Mouse (Mus musculus): ENCODE results near the gene Ubb. TPM values are rescaled to one million over a fixed set of nuclear protein-coding genes. Genes with fewer than 3 reads are reported as not detected.
"Not testable (repeated sequence)": the region's sequence is repeated elsewhere in the genome, so short reads cannot be mapped to it uniquely, and the experiment has no call there.

Gene Ubb
- polyA plus RNA-seq (2012; rRNA removed): 827 and 2,308 TPM in 2 replicates

- peak within 1 kb of the TSS; percentile 81 for H3K4me3 ChIP-seq (ENCODE audit: low read depth, low read length)
- WGBS: under 1% methylated on average over 40 of the region's 40 CpGs
- peak; percentile 85 for TF ChIP-seq POLR2A (IDR thresholded peaks at IDR 0.05; ENCODE audit: low read depth, low read length)
- no peak for TF ChIP-seq CTCF (IDR thresholded peaks at IDR 0.05; ENCODE audit: extremely low read depth, insufficient read length, insufficient replicate concordance, low read depth, low read length)
These were observed at the start of gene Ubb for GRCm38 (mm10) chr11:62550727-62551225. Gene Ubb (plus strand): TSS chr11:62551171.

GRCm38 (mm10) chr11:62507683-62508082 is 43.3 kb upstream of the Ubb start:
- Histone ChIP-seq H3K4me3 (ENCODE audit: low read depth, low read length) (no peak overlapping the region), H3K36me3 (ENCODE audit: control insufficient read depth, insufficient read depth, low read length) (peaks cover 3% of the 10 kb centered on the region; the same call in 1 of the 2 replicates), H3K27ac (ENCODE audit: insufficient read depth, low read depth, low read length) (no peak overlapping the region), H3K4me1 (ENCODE audit: control insufficient read depth, insufficient read depth, insufficient read length, low read length) (peaks cover 3% of the 10 kb centered on the region), H3K27me3 (ENCODE audit: control insufficient read depth, insufficient read depth, low read length) (no peaks in the 10 kb centered on the region)
- 82% methylated on average over 4 of the region's 4 CpGs for WGBS
- TF ChIP-seq POLR2A (IDR thresholded peaks at IDR 0.05; ENCODE audit: low read depth, low read length) (no peak), CTCF (IDR thresholded peaks at IDR 0.05; ENCODE audit: extremely low read depth, insufficient read length, insufficient replicate concordance, low read depth, low read length) (no peak)

More at GRCm38 (mm10) chr11:62550727-62551225, at the start of gene Ubb:
- Histone ChIP-seq H3K4me1 (ENCODE audit: control insufficient read depth, insufficient read depth, insufficient read length, low read length) (peaks cover 6% of the 10 kb centered on the region), H3K27ac (ENCODE audit: insufficient read depth, low read depth, low read length) (peak within 1 kb of the TSS; percentile 100), H3K27me3 (ENCODE audit: control insufficient read depth, insufficient read depth, low read length) (no peaks in the 10 kb centered on the region), H3K36me3 (ENCODE audit: control insufficient read depth, insufficient read depth, low read length) (peaks cover 18% of the 10 kb centered on the region)

DNA sequence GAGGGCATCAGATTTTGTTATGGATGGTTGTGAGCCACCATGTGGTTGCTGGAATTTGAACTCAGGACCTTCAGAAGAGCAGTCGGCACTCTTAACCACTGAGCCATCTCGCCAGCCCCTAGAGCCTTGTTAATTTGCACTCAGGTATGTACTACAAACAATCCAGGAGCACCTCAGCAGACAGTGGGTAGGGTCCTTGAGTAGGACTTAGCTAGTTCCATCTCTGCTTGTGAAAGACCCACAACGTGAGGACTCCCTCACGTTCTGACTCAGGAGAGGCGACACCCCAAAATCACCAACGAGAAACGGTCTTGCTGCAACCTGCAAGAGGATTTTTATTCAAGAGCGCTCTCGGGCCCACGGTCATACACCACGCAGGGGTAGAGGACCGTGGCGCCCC is 42.6 kb upstream of the Ubb start:
- not testable (repeated sequence) for H3K36me3 ChIP-seq (ENCODE audit: control insufficient read depth, insufficient read depth, low read length); H3K27ac ChIP-seq (ENCODE audit: insufficient read depth, low read depth, low read length); H3K27me3 ChIP-seq (ENCODE audit: control insufficient read depth, insufficient read depth, low read length); H3K4me3 ChIP-seq (ENCODE audit: low read depth, low read length); H3K4me1 ChIP-seq (ENCODE audit: control insufficient read depth, insufficient read depth, insufficient read length, low read length)
- whole genome bisulfite sequencing: 97% methylated on average over 13 of the region's 13 CpGs

DNA sequence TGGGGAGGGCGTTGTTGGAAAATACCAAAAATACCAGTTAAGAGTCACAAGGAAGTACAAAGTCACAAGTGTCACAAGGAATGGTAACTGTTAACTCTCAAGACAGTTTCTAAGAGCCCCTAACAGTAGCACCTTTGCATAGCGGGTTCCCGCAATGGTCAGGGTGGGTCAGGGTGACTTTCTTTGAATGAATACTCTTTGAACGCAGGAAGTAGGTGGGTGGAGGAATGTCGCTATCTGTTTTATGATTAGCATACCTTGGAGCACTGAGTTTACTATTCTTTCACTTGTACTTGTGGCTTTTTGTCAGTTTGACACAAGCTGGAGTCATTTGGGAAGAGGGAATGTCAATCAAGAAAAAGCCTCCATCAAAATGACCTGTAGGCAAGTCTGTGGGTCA is 42.2 kb upstream of the Ubb start:
- not testable (repeated sequence) for H3K4me1 ChIP-seq (ENCODE audit: control insufficient read depth, insufficient read depth, insufficient read length, low read length); H3K27ac ChIP-seq (ENCODE audit: insufficient read depth, low read depth, low read length); H3K4me3 ChIP-seq (ENCODE audit: low read depth, low read length); H3K36me3 ChIP-seq (ENCODE audit: control insufficient read depth, insufficient read depth, low read length); H3K27me3 ChIP-seq (ENCODE audit: control insufficient read depth, insufficient read depth, low read length)
- 97% methylated on average over 5 of the region's 5 CpGs for WGBS

GRCm38 (mm10) chr11:62509571-62509970 is 41.4 kb upstream of the Ubb start:
- 65% methylated on average over 3 of the region's 3 CpGs for WGBS
- no peak overlapping the region for H3K27ac ChIP-seq (ENCODE audit: insufficient read depth, low read depth, low read length)
- peaks cover 3% of the 10 kb centered on the region for H3K4me1 ChIP-seq (ENCODE audit: control insufficient read depth, insufficient read depth, insufficient read length, low read length)
- no peak overlapping the region for H3K4me3 ChIP-seq (ENCODE audit: low read depth, low read length)
- TF ChIP-seq POLR2A (IDR thresholded peaks at IDR 0.05; ENCODE audit: low read depth, low read length): no peak
- no peak for TF ChIP-seq CTCF (IDR thresholded peaks at IDR 0.05; ENCODE audit: extremely low read depth, insufficient read length, insufficient replicate concordance, low read depth, low read length)
- H3K36me3 ChIP-seq (ENCODE audit: control insufficient read depth, insufficient read depth, low read length): peaks cover 2% of the 10 kb centered on the region; the same call in 1 of the 2 replicates
- H3K27me3 ChIP-seq (ENCODE audit: control insufficient read depth, insufficient read depth, low read length): no peaks in the 10 kb centered on the region

- no peaks in the 10 kb centered on the region for H3K27me3 ChIP-seq (ENCODE audit: control insufficient read depth, insufficient read depth, low read length)
- no peak for TF ChIP-seq POLR2A (IDR thresholded peaks at IDR 0.05; ENCODE audit: low read depth, low read length)
- TF ChIP-seq CTCF (IDR thresholded peaks at IDR 0.05; ENCODE audit: extremely low read depth, insufficient read length, insufficient replicate concordance, low read depth, low read length): no peak
- H3K36me3 ChIP-seq (ENCODE audit: control insufficient read depth, insufficient read depth, low read length): no peaks in the 10 kb centered on the region
- WGBS: 76% methylated on average over 5 of the region's 5 CpGs
- no peak overlapping the region for H3K4me3 ChIP-seq (ENCODE audit: low read depth, low read length)
- H3K27ac ChIP-seq (ENCODE audit: insufficient read depth, low read depth, low read length): no peak overlapping the region
- H3K4me1 ChIP-seq (ENCODE audit: control insufficient read depth, insufficient read depth, insufficient read length, low read length): peaks cover 3% of the 10 kb centered on the region
These were observed 40.0 kb upstream of the Ubb start for GRCm38 (mm10) chr11:62510956-62511355.

GRCm38 (mm10) chr11:62511444-62512202 is 39.3 kb upstream of the Ubb start:
- WGBS: 59% methylated on average over 13 of the region's 13 CpGs
- Histone ChIP-seq H3K4me3 (ENCODE audit: low read depth, low read length) (no peak overlapping the region), H3K27me3 (ENCODE audit: control insufficient read depth, insufficient read depth, low read length) (no peaks in the 10 kb centered on the region), H3K27ac (ENCODE audit: insufficient read depth, low read depth, low read length) (no peak overlapping the region), H3K36me3 (ENCODE audit: control insufficient read depth, insufficient read depth, low read length) (no peaks in the 10 kb centered on the region), H3K4me1 (ENCODE audit: control insufficient read depth, insufficient read depth, insufficient read length, low read length) (peaks cover 3% of the 10 kb centered on the region)
- TF ChIP-seq POLR2A (IDR thresholded peaks at IDR 0.05; ENCODE audit: low read depth, low read length) (no peak), CTCF (IDR thresholded peaks at IDR 0.05; ENCODE audit: extremely low read depth, insufficient read length, insufficient replicate concordance, low read depth, low read length) (no peak)

All from small intestine, adult 2 months (tissue).